Mouse (Mus musculus) midbrain, embryonic 14.5 days (tissue): ENCODE results near the gene Fstl5. TPM values are rescaled to one million over a fixed set of nuclear protein-coding genes. Genes with fewer than 3 reads are reported as not detected.
"Not testable (repeated sequence)": the region's sequence is repeated elsewhere in the genome, so short reads cannot be mapped to it uniquely, and the experiment has no call there.

Experiments
- ATAC-seq: fragments of 200-750 bp; cut with Nextera tagmentation; 2 replicates; pipeline ENCODE4 v1.8.0; 2017; ENCODE audit warnings: moderate number of reproducible peaks, moderate library complexity; ENCODE audit not compliant: low FRiP score, low TSS enrichment
- DNase-seq: peaks from one replicate; pipeline ENCODE4 v3.0.0-alpha.2; 2015
- H3K27ac ChIP-seq: fragments of 300-500 bp; sonication (generic); replicated peaks from 2 replicates; pipeline ENCODE4 v1.5.1; 2014; ENCODE audit warnings: mild to moderate bottlenecking, low read depth, low read length, moderate library complexity
- H3K27me3 ChIP-seq: fragments of 300-500 bp; sonication (generic); 2 replicates; pipeline ENCODE4 v1.6.1; 2014; ENCODE audit warnings: low read length, control low read depth, mixed read lengths; ENCODE audit not compliant: control insufficient read depth, insufficient read depth
- H3K36me3 ChIP-seq: fragments of 300-500 bp; sonication (generic); 2 replicates; pipeline ENCODE4 v1.6.1; 2014; ENCODE audit warnings: low read length, control low read depth; ENCODE audit not compliant: control insufficient read depth, insufficient read depth
- H3K4me1 ChIP-seq: fragments of 300-500 bp; sonication (generic); 2 replicates; pipeline ENCODE4 v1.6.1; 2014; ENCODE audit warnings: mild to moderate bottlenecking, antibody characterized with exemption, low read length, control low read depth; ENCODE audit not compliant: control insufficient read depth, insufficient read depth
- H3K4me2 ChIP-seq: fragments of 300-500 bp; sonication (generic); 2 replicates; pipeline ENCODE4 v1.6.1; 2014; ENCODE audit warnings: mild to moderate bottlenecking, low read length, moderate library complexity
- H3K4me3 ChIP-seq: fragments of 300-500 bp; sonication (generic); replicated peaks from 2 replicates; pipeline ENCODE4 v1.5.1; 2014; ENCODE audit warnings: low read depth, low read length
- H3K9ac ChIP-seq: fragments of 300-500 bp; sonication (generic); replicated peaks from 2 replicates; pipeline ENCODE4 v1.6.1; 2014; ENCODE audit warnings: mild to moderate bottlenecking, low read length, moderate library complexity
- H3K9me3 ChIP-seq: fragments of 300-500 bp; sonication (generic); 2 replicates; pipeline ENCODE4 v1.6.1; 2016; ENCODE audit warnings: low read length, control low read depth, mixed read lengths; ENCODE audit not compliant: control insufficient read depth
- WGBS: fragments of 180-500 bp; shearing (Covaris S2); extraction: QIAGEN DNeasy Blood & Tissue Kit; methylation state at CpG from one replicate; pipeline ENCODE4 v1.1.7; 2014; 5-methylcytosine and 5-hydroxymethylcytosine counted together
- polyA plus RNA-seq: library from polyadenylated mRNA; unstranded; fragments of >200 nt; fragmentation: Nextera tagmentation; extraction: Ambion mirVana; gene quantifications from 2 replicates; pipeline ENCODE4 v1.2.1, GENCODE M21; 2014

Fstl5 gene
- polyA plus RNA-seq, 1 experiment from 2014 or later, result 63.9 TPM

DNA sequence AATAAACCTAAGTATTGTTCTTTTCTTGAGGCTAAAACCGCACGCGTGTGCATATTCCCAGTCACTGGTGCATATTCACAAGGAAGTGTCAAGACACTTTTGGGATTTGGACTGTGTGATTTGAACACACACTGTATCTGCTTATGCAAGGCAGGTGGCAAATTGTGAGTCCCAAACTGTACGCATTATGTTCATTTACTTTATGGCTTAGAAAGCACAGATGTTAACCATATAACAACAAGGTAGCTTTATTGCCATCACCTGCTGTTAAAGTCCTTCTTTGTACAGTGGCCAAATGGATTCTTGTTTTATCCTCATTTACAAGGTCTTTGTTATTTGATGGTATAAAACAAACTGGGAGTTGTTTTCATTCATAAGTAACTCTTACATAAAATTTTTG, 295.8 kb downstream of the Fstl5 start:
- H3K4me3 ChIP-seq, result no peak overlapping the region
- DNase-seq, result no peak
- H3K36me3 ChIP-seq, result no peaks in the 10 kb centered on the region
- no peaks in the 10 kb centered on the region for H3K9me3 ChIP-seq
- no peak overlapping the region for H3K4me2 ChIP-seq
- H3K9ac ChIP-seq, result no peak overlapping the region
- no peak overlapping the region for H3K27ac ChIP-seq
- no peak for ATAC-seq
- H3K27me3 ChIP-seq, result no peaks in the 10 kb centered on the region
- no peaks in the 10 kb centered on the region for H3K4me1 ChIP-seq
- 95% methylated on average over 4 of the region's 4 CpGs for WGBS

DNA sequence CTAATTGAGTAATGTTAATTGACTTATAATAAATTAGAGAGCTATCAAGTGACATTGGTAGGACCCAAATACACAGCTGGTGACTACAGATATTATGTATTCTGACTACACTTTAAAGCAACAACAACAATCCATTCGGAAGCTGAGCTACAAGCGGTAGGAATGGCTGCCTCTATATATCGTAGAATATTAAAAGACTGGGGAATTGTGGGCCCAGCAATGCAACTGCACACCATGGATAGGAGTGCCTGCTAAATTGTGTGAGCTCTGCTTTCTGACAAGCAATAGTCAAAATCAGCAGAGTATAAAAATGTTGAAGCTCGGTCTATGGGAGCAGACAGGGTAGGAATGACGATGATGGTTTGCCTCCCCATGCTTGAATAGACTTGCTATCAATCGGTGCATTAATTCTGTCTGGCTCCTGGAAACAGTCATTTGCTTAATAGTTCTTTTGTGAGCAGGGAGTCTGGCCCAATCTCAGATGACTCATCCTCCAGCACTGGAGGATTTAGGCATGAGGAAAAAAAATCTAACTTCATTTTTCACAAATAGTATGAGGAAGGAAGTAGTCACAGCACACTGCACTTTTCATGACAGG, 354.8 kb downstream of the Fstl5 start:
- H3K9me3 ChIP-seq, result no peaks in the 10 kb centered on the region
- no peak overlapping the region for H3K4me2 ChIP-seq
- ATAC-seq (no peak), DNase-seq (no peak)
- WGBS, result 86% methylated on average over 6 of the region's 6 CpGs
- no peaks in the 10 kb centered on the region for H3K36me3 ChIP-seq
- H3K27me3 ChIP-seq, result no peaks in the 10 kb centered on the region
- H3K9ac ChIP-seq, result no peak overlapping the region
- H3K4me1 ChIP-seq, result no peaks in the 10 kb centered on the region
- no peak overlapping the region for H3K27ac ChIP-seq
- no peak overlapping the region for H3K4me3 ChIP-seq

DNA sequence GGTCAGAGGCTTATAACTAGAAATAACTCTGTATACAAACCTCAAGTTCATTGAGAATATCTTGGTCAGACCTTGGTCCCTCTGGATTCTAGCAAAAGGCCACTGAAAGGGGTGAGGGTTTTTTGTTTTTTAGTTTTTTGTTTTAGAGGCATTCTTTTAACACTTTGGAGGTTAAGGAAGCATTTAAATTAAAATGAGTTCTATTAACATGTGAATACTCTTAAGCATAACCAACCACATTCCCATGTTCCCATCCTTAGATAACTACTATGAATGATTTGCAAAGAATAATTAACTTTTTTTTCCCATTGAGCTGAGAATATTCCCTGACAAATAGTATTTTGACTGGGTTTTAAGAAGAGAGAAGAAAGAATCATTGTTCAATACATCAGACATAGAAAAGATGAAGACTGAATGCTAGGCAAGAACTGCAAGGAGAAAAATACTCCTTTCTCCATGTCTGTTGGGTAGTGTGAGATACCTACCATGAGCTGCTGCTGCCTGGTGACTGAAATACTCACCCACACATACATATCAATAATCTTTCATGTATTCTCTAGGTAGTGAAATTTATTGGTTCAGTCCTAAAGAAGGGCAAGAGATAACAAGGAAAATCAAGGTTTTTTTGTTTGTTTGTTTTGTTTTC, 393.3 kb downstream of the Fstl5 start:
- H3K36me3 ChIP-seq, result no peaks in the 10 kb centered on the region
- H3K27me3 ChIP-seq, result no peaks in the 10 kb centered on the region
- no peak overlapping the region for H3K4me3 ChIP-seq
- ATAC-seq (no peak), DNase-seq (no peak)
- H3K9me3 ChIP-seq, result no peaks in the 10 kb centered on the region
- no peak overlapping the region for H3K4me2 ChIP-seq
- H3K9ac ChIP-seq, result no peak overlapping the region
- H3K4me1 ChIP-seq, result no peaks in the 10 kb centered on the region
- H3K27ac ChIP-seq, result no peak overlapping the region

DNA sequence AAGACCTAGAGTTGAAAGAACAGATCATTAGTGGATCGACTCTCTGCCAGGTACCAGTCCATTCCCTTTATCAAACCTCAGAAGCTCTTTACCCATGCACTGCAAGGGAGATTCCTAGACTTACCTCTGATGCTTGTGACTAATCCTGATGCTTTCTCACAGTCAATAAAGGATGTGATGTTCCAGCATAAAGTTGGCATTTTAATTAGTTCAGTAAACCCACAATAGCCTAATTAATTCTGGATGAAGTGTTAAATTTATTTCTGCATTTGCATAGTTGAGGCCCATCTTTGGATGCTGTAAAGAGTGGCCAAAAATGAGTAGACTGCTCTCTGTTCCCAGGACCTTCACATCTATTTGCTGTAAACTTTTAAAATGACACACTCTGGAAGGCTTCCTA, 394.1 kb downstream of the Fstl5 start:
- Histone ChIP-seq H3K27me3 (no peaks in the 10 kb centered on the region), H3K9me3 (no peaks in the 10 kb centered on the region), H3K4me1 (no peaks in the 10 kb centered on the region), H3K27ac (no peak overlapping the region), H3K9ac (no peak overlapping the region), H3K4me2 (no peak overlapping the region), H3K36me3 (no peaks in the 10 kb centered on the region), H3K4me3 (no peak overlapping the region)
- ATAC-seq (no peak), DNase-seq (no peak)
- 64% methylated on average over 1 of the region's 1 CpGs for WGBS

- not testable (repeated sequence) for H3K4me3 ChIP-seq, DNase-seq, H3K9ac ChIP-seq, H3K4me1 ChIP-seq, H3K9me3 ChIP-seq, H3K36me3 ChIP-seq, H3K27ac ChIP-seq, H3K4me2 ChIP-seq, ATAC-seq, H3K27me3 ChIP-seq
- 93% methylated on average over 3 of the region's 3 CpGs for WGBS
Measured at GRCm38 (mm10) chr3:76507891-76508290, 433.8 kb downstream of the Fstl5 start.

- Histone ChIP-seq H3K9ac (no peak overlapping the region), H3K27me3 (no peaks in the 10 kb centered on the region), H3K4me3 (no peak overlapping the region), H3K27ac (no peak overlapping the region), H3K4me2 (no peak overlapping the region), H3K4me1 (no peaks in the 10 kb centered on the region), H3K36me3 (no peaks in the 10 kb centered on the region), H3K9me3 (no peaks in the 10 kb centered on the region)
- WGBS, result 92% methylated on average over 14 of the region's 14 CpGs
- DNase-seq (no peak), ATAC-seq (no peak)
Measured at GRCm38 (mm10) chr3:76508811-76509210, 434.7 kb downstream of the Fstl5 start.

- Histone ChIP-seq H3K27me3 (no peaks in the 10 kb centered on the region), H3K36me3 (no peaks in the 10 kb centered on the region), H3K9ac (no peak overlapping the region), H3K4me3 (no peak overlapping the region), H3K4me1 (no peaks in the 10 kb centered on the region), H3K4me2 (no peak overlapping the region), H3K9me3 (no peaks in the 10 kb centered on the region), H3K27ac (no peak overlapping the region)
- ATAC-seq (no peak), DNase-seq (peak; percentile 51)
Measured at GRCm38 (mm10) chr3:76567346-76567745, 493.3 kb downstream of the Fstl5 start.

- Histone ChIP-seq H3K4me2 (no peak overlapping the region), H3K36me3 (no peaks in the 10 kb centered on the region), H3K27me3 (no peaks in the 10 kb centered on the region), H3K9me3 (no peaks in the 10 kb centered on the region), H3K4me1 (no peaks in the 10 kb centered on the region), H3K9ac (no peak overlapping the region), H3K27ac (no peak overlapping the region), H3K4me3 (no peak overlapping the region)
- 60% methylated on average over 3 of the region's 3 CpGs for WGBS
- no peak for ATAC-seq
- no peak for DNase-seq
Measured at GRCm38 (mm10) chr3:76572478-76572877, 498.4 kb downstream of the Fstl5 start.

GRCm38 (mm10) chr3:76572920-76573541, 499.0 kb downstream of the Fstl5 start:
- Histone ChIP-seq H3K4me2 (no peak overlapping the region), H3K9ac (no peak overlapping the region), H3K27me3 (no peaks in the 10 kb centered on the region), H3K9me3 (no peaks in the 10 kb centered on the region), H3K27ac (no peak overlapping the region), H3K4me3 (no peak overlapping the region), H3K4me1 (no peaks in the 10 kb centered on the region), H3K36me3 (no peaks in the 10 kb centered on the region)
- 24% methylated on average over 3 of the region's 3 CpGs for WGBS
- peak; percentile 54 for DNase-seq
- ATAC-seq, result peak; percentile 63; the same call in 1 of the 2 replicates
